Mouse (Mus musculus) v-Abl transformed pro-B cells (cell line): Measurements from ENCODE around the gene Mrvi1.

Experiments
- in situ Hi-C, 2 experiments: fragments of 400-800 bp; cut with MboI; formaldehyde crosslinking; loops; one replicate each; pipeline ENCODE4 v1.15.1; 2025; ENCODE audit not compliant: unreplicated experiment in 2 of 2

The Mrvi1 gene

DNA sequence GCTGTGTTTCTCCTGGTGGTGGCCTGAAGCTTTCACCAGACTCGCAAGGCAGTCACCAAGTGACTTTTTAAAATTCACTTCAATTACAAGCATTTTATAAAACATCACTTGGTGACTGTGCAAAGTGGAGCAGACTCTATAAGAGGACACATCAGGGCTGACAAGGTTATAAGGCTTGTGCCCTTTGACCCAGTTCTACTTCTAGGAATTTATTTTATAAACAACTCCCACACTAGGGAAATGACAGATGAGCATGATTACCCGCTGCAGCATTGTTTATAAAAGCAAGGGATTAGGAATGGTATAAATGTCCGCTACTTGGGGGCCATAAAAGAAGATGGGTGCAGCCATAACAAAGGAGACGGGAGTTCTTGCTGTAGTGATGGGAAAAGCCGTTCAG is 1.4 kb upstream of the Mrvi1 start:
- in situ Hi-C loops = no loop called here

DNA sequence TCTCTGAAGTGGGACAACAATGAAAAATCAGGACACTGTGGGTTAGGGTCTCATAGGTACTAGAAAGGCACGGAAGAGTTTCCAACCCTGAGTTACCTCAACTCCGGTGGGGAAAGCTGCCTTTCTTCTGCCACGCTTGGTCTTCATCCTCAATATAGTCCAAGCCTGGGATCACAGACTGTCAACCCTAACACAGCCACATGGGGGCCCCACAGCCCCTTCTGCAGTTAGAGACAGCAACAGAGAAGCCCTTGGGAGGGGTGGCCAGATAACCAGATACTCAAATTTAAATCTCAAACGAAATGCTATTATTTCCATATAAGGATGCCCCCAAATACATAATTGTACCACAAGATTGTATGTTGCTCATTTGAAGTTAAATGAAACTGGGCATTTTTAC is 503 bp upstream of the Mrvi1 start:
- in situ Hi-C loops = no loop called here

DNA sequence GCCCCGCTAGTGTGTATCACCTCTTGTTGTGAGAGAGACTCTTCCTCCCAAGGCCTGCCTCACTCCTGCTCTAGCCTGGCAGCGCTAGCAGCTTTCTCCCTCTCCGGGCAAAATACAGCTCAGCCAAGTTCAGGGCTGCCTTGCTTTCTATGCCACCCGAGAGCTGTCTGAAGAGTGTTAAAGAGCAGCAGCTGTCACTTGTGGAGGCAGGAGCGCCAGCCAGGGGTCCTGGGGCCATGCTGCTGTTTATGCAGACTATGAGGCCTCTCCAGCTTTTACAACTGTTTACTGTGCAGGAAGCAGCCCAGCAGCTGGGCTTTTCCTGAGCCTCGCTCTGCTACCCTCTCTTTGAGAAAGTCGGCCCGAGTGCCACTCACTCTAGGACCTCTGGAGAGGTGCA is 1.2 kb downstream of the Mrvi1 start:
- in situ Hi-C loops = no loop called here

DNA sequence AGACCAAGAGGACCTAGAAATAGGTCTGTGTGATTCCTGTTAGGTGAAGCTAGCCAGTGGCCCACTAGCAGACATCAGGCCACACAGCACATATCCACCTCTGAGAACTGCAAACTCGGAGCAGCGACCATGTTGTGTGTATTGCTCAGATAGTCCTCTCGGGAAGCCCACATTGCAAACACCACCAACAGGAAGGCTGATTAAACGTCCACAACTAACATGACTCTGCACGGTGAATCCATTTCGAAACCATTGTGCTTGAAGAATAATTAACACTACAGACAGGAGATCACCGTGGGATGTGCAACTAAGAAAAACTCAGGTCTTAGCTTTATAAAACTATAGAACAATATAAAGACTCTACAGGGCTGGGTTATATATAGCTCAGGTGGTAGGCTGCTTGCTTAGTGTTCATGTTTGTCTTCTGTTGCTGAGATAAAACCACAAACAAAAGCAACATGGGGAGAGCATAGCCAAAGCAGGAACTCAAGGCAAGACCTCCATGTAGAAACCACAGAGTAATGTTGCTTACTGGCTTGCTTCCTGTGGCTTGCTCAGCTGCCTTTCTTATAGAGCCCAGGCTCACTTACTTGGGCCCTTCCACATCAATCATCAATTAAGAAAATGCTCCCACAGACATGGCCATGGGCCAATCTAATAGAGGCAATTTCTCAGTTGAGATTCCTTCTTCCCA is 4.4 kb downstream of the Mrvi1 start:
- in situ Hi-C loops = no loop called here

DNA sequence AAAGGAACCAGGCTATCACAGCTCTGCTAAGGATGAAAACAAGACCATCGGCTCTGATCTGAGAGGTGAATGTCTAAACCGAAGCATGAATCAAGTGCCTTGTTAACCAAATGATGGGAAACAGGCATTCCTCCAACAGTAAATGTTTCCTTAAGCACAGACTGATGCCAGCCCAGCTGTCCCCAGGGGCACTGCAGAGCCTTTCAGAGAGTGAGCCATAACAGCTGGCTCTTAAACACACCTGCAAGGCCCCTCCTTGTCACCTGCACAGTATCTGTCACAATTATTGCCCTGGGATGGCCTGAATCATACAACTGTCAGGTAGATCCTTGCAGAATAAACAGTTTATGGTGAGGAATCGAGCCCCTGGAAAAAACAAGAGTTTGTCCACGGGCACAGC is 8.8 kb downstream of the Mrvi1 start:
- in situ Hi-C loops = no loop called here

DNA sequence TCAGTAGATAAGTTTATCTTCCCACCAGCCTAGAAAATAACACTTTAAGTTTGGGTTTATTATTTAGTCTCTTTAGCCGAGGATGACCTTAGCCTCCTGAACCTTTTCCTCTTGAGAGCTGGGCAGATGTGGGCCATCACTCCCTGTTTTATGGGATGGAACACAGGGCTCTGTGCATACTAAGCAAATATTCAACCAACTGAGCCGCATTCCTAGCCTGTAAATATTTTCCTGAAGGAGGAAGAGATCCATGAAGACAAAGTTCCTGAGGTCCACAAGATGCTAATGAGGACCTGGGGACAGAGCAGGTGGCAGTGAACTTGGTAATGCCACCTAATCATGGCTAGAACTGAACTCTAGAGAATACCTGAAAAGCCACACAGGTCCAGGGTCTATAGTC is 9.5 kb downstream of the Mrvi1 start:
- in situ Hi-C loops = no loop called here

DNA sequence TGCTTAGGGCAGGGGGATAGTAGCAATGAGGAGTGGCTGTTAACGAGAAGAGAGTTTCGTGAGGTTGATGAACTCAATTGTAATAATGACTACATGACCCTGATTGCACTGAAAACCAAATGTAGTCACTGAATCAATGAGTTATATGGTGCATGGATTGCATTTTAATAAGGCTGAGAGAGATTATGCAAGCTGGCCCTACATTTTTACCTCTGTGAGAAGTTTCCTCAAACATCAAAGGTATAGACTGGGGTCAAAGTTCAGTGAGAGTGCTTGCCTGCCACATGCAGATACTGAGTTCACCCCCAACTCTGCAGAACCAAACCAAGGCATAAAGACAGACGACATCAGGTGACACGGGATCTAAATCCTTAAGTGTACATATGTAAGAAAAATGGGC is 14.9 kb downstream of the Mrvi1 start:
- in situ Hi-C loops = no loop called here

DNA sequence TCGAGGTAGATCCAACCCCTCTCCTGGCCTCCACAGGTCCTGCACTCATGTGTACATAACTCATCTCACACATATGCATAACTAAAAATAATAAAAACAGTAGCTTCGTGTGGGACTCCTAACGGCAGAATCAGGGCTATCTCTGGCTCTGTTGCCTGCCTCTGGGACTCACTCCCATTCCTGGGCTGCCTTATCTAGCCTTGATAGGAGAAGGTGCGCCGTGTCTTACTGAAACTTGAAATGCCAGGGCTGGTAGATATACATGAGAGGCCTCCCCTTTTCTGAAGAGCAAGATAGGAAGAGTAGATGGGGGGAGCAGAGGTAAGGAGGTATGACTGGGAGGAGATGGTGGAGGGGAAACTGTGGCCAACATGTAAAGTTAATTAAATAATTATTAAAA is 15.4 kb downstream of the Mrvi1 start:
- in situ Hi-C loops = no loop called here

DNA sequence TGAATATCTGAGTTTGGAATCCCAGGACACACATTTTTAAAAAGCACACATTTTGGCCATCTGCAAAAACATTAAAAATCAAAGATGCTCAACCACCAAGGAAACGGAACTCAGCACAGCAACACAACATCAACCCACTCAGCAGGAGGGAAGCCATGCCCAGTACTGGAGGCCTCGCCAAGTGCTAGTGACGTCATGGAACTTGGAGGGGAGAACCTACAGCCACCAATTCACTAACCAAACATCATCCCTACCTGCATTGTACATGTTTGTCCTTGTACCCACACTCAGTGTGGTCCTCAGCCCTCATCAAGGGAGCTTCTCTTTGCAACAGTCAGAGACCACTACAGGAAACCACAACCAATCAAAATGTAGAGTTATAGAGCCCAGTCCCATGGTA is 16.9 kb downstream of the Mrvi1 start:
- in situ Hi-C loops = no loop called here

DNA sequence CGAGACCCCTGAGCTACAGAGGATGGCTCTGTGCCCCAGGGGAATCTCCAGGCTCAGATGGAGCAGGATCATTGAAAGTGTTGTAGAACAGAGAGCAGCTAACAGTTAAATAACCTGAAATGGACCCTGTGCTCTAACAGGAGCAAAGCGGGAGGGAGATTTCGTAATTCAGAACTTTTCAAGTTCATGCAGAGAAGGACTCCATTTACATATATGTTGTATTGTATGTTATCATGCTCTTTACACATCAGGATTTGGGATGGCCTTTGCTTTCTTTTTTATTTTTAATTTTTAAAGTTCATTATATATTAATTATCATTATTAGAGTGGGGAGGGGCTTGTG is 18.6 kb downstream of the Mrvi1 start:
- in situ Hi-C loops = no loop called here

DNA sequence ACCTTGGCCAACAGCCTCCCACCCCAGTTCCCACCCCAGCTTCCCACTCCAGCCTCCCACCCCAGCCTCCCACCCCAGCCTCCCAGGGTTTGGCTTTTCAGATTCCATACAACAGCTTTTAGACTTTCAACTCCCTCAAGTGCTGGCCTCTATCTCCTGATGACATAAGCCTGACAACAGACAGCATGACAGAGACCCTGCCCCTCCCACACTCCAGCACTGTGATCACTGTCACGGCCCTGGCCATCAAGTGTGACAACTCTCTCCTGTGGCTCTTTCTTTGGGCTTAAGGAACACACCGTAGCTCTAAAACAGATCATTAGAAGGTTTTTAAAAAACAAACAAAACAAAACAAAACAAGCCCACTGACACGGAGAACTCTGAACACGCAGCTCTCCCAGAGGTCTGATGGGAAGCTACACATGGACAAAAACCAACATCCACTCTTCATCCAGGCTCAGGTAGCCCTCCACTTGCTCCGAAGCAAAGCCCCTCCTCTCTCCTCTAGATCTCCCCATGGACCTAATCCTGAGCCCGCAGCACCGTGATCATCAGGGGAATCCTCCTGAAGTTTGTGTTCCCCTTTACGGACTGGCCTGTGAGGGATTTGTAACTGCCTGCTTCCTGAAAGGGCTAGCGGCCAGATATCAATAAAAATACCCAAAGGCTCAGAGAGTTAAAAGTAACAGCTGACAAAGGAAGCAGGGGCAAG is 19.2 kb downstream of the Mrvi1 start:
- in situ Hi-C loops = no loop called here

DNA sequence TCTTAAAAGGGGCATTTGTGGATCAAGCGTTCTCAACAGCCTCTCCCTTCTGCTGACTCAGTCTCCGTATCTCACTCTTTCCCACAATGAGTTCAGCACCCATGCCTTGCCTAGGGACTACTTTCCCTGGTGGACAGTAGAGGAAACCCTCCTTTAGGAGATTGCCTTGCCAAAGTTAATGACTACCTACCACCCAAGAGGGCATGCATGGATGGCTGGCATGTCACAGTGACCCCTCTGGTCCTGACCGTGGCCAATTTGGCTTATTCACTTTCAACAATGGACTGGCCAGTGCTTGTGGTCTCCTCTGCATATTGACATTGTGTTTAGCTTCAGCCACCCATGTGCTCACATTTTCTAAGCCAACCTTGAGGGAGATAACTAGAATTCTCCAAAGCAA is 19.8 kb downstream of the Mrvi1 start:
- in situ Hi-C loops = no loop called here

DNA sequence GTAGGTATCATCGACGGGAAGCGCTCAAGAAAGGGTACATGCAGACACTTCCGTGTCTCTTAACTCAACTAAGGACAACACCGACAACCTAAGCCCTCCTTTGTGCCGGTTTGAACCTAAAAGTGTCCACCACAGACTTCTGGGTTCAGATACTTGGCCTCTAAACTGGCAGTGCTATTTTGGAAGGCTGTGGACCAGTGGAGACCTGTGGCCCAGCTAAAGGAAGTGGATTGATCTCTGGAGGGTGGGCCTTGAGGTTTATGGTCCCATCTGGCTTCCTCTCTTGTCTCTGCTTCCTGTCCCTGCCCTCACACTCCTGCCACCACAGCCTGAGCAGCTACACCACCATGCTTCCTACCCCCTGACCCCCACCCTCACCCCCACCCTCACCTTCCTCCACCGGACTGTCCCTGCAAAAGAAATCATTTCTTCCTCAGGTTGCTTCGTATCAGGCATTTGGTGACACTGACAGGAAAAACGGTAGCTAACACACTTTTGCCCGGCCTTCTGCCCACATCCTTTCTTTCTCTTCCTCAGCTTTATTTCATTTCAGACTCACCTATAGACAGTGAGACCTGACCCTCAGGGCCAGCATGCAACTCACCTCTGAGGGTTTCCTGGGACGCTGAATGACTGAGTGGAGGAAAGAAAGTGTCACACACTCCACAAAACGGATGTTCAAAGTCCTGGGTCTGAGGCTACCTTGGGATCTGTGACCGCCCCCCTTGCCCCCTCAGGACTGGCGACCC is 25.7 kb downstream of the Mrvi1 start:
- in situ Hi-C loops = no loop called here

DNA sequence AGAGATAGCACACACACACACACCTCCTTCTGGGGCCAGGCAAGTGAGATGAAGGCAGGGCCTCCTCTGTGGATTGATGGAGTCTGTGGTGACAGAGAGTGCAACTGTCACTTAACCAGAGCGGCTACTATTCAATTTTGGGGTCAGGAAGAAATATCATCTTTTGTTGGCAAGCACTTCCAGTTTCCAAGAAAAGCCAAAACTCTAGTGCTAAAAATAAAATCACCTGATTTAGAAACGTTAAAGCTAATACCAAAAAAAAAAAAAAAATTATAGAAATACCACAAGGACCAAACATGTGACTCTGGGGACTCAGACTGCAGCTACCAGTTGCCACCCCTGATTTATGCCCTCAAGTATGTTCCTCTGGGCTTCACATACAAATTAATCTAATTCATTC is 26.7 kb downstream of the Mrvi1 start:
- in situ Hi-C loops = no loop called here

DNA sequence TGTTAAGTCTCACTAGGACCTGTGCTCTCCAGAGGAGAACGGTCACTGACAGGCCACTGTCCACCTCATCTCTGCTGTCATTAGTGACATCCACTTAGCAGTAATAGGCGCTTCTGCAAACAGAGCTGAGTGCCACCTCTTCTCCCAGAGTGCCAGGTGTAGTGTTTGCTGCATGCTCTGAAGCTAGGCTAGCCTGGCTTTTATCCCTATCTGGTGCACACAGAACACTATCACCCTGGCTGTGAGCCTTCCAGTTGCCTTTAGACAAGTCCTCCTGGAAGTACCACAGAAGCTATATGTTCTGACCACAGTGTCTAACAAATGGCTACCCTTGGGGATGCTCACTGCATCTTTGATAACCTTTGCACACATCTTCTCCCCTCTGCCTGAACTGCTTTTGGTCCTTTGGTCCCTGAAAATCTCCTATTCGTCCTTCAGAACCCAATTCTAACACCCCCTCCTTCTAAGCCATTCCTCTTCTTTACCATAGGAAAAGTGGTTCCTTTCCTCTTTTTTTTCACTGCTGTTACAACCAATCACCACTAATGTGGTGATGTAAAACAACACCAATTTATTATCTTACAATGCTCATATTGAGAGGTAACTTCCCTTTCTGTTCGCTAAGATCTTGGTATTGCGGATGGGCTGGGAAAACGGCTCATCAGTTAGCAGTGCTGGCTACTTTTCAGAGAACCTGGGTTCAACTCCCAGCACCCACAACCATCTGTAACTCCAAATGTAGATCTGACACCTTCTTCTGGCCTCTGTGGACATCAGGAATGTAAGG is 28.0 kb downstream of the Mrvi1 start:
- in situ Hi-C loops = no loop called here

DNA sequence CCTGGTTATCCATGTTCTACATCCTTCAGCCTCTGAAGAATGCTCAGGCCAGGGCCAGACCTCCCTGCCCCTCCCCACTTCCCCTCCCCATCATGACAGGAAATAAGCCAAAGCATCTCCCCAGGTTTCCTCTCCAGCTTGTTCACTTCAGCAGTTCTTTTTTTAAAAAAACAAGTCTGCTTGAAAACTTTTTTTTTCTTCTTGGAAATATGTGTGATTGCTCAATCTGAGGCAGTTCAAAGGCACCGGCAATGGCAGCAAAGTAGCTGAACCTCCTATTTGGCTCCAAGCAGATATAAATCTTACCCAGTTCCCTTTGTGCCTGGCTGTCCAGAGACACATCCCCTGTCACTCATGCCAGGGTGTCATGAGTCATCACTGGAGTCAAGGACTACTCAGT is 29.1 kb downstream of the Mrvi1 start:
- in situ Hi-C loops = no loop called here

DNA sequence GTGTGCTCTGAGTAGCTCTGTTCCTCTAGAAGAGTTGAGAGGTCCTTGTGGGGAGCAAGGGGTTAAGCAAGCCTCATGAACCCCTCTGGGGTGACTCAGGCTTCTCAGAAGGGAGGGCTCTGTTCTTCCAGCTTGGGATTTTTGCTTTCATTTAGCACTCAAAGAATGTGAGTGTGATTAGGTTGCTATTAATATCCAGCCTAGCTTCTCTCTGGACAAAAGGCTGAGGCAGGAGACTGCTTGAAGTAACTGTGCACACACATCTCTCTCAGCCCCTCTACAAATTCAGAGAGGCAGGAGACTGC is 31.7 kb downstream of the Mrvi1 start:
- in situ Hi-C loops = no loop called here

DNA sequence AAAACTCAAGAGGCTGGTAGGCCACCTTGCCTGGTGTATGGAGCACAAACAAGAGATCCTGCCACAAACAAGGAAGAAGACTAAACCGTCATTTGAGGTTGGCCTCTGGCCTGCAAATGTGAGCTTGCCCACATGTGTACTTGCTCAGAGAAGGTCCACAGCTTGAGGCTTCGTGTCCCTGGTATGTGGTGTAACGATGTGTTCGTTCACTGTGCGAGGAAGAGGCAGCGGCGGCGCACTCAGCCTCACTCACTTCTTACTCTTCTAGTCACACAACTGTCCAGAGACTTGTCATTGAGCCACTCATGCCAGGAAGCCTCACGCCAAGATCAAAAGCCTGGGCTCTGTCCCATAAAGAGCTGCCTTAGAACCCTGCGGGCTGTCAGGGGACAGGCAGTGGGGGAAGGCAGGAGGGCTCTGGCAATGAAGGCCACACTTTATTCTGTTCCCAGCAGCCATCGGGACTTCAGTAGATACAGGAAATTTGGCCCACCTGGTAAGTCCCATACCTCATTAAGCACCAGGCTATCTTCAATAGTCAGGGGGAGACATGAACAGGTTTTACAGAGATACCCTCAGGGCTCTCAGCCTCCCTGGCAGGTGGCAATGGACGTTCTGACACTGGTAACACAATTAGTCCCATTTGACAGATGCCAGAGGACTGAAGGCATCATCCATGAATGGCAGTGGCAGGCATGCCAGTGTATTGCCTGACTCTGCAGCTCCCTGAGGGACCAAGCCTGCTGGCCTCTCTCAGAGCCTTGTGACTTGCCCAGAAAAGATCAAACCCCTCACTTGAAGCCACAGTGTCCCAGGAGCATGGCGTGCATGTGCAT is 32.3 kb downstream of the Mrvi1 start:
- in situ Hi-C loops = no loop called here

DNA sequence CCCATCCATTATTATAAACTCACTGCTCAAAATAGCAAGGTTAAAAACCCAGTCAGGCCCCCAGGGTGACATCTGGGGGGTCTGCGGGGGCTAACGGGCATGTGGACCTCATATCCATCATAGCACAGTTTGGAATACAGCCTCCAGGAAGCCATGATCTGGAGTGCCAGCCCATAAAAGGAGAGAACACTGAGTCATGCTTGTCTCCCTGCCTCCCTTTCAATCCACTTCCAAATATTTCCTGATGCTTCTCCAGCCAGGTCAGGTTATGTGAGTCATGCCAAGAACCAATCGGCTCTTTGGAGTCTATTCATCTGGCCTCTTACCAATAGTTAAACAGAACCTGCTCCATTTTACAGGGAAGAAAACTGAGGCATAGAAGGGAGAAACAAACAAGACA is 33.7 kb downstream of the Mrvi1 start:
- in situ Hi-C loops = no loop called here

DNA sequence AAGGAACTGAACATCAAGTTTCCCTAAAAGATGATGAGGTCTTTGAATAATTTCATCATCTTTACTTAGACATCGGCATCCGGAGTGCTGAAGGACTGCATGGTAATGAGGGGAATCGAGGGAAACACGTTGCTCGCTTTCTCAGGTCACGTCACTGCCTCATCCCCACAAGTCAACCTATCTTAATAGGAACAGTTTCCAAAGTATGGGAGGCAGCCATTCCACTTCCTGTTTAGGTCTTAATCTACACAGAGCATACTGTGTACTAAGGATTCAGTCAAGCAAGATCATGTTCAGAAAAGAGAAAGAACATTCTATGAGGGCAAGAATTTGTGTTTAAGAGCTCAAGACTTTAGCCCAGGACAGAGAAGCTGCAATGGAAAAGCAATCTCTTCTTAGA is 34.6 kb downstream of the Mrvi1 start:
- in situ Hi-C loops = no loop called here

DNA sequence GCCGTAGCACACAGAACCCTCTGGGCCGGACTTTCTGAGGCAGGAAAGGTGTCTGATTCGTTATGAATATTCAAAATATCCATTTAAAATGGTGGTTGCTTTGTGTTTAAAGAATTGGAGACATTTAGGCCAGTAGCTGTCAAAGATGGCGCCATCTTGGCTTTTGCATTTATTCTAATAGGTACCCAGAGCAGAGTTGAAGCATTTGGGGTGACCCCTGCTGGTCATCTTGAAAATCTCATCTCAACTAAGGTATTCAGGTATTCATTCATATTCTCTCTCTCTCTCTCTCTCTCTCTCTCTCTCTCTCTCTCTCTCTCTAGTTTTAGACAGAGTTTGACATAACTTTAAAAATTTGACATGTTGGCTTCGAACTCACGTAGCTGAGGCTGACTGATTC is 35.5 kb downstream of the Mrvi1 start:
- in situ Hi-C loops = no loop called here
